Comparison of ENCODE assay signal across 15 mouse cellular contexts in genomic region chr13:94140446-94140845, GRCm38 (mm10).
DNase-seq lines count a peak whose midpoint lies in the region; ATAC-seq and TF ChIP-seq lines count a peak whose summit lies in the region.
"Had no signal": no experiment of that assay in that cellular context is flagged by ENCODE, and none has a peak within 500 bp of the region (broad histone marks: within the 10 kb centered on the region; RNA-seq: fewer than 3 reads in every experiment).

No protein-coding gene starts in this region.

- no peak overlapping the region for H3K9ac ChIP-seq in intestine, embryonic 14.5 days (ENCODE audit: low read length)
- H3K9ac ChIP-seq in intestine, postnatal 0 days (ENCODE audit: low read depth, low read length) = no peak overlapping the region
- no peak overlapping the region for H3K9ac ChIP-seq in intestine, embryonic 15.5 days
- no peak overlapping the region for H3K9ac ChIP-seq in midbrain, embryonic 16.5 days (ENCODE audit: low read depth, low read length)
- H3K9ac ChIP-seq: hindbrain, embryonic 12.5 days; neural tube, embryonic 12.5 days had no signal

- H3K4me1 ChIP-seq in intestine, embryonic 14.5 days (replicated peaks; ENCODE audit: control insufficient read depth, insufficient read depth, low read length) = peaks cover 61% of the 10 kb centered on the region
- H3K4me1 ChIP-seq in intestine, postnatal 0 days (replicated peaks; ENCODE audit: control insufficient read depth, insufficient read depth, low read length) = no peaks in the 10 kb centered on the region
- peaks cover 51% of the 10 kb centered on the region for H3K4me1 ChIP-seq in intestine, embryonic 15.5 days (replicated peaks)
- 0 out of 2 replicates have a peak, but pooled peaks cover 6% of the 10 kb centered on the region for H3K4me1 ChIP-seq in midbrain, embryonic 16.5 days (ENCODE audit: control insufficient read depth, insufficient read depth, low read length)

- H3K4me2 ChIP-seq in intestine, embryonic 14.5 days (ENCODE audit: low read length) = no peak overlapping the region
- H3K4me2 ChIP-seq in intestine, postnatal 0 days (replicated peaks; ENCODE audit: low read depth) = no peak overlapping the region
- H3K4me2 ChIP-seq in intestine, embryonic 15.5 days (replicated peaks) = no peak overlapping the region
- H3K4me2 ChIP-seq in midbrain, embryonic 16.5 days (ENCODE audit: low read length) = no peak overlapping the region
- H3K4me2 ChIP-seq: hindbrain, embryonic 12.5 days; midbrain, embryonic 11.5 days; neural tube, embryonic 12.5 days had no signal

- 55% methylated on average over 4 of the region's 4 CpGs for WGBS in intestine, embryonic 14.5 days
- WGBS in intestine, postnatal 0 days = 65% methylated on average over 4 of the region's 4 CpGs
- WGBS in intestine, embryonic 15.5 days = 59% methylated on average over 4 of the region's 4 CpGs
- WGBS in midbrain, embryonic 16.5 days = 80% methylated on average over 4 of the region's 4 CpGs

- H3K36me3 ChIP-seq in intestine, embryonic 14.5 days (ENCODE audit: control insufficient read depth, insufficient read depth, low read length) = no peaks in the 10 kb centered on the region
- H3K36me3 ChIP-seq in intestine, postnatal 0 days (ENCODE audit: control insufficient read depth, insufficient read depth) = no peaks in the 10 kb centered on the region
- no peaks in the 10 kb centered on the region for H3K36me3 ChIP-seq in intestine, embryonic 15.5 days
- H3K36me3 ChIP-seq in midbrain, embryonic 16.5 days (ENCODE audit: control insufficient read depth, insufficient read depth, low read length) = no peaks in the 10 kb centered on the region
- H3K36me3 ChIP-seq: hindbrain, embryonic 12.5 days; neural tube, embryonic 12.5 days had no signal

- DNase-seq in intestine, embryonic 14.5 days (ENCODE audit: low spot score) = no peak
- peak; percentile 71 for DNase-seq in kidney, postnatal 14 days
- peak; percentile 68 for DNase-seq in yolk sac, embryonic 10.5 days (ENCODE audit: low spot score)
- no peak for DNase-seq in ovary, postnatal 14 days (ENCODE audit: low spot score)
- DNase-seq: adrenal gland, adult 8-10 months; left cerebral cortex, postnatal 4 days; thymus, postnatal 25 days had no signal

- peak overlapping the region; percentile 75; the same call in 1 of the 2 replicates for H3K27ac ChIP-seq in intestine, embryonic 14.5 days (ENCODE audit: low read depth)
- H3K27ac ChIP-seq in intestine, postnatal 0 days (ENCODE audit: low read depth, low read length) = no peak overlapping the region
- peak overlapping the region; percentile 70 for H3K27ac ChIP-seq in intestine, embryonic 15.5 days
- no peak overlapping the region for H3K27ac ChIP-seq in midbrain, embryonic 16.5 days (ENCODE audit: low read length)
- H3K27ac ChIP-seq: neural tube, embryonic 12.5 days had no signal

- no peaks in the 10 kb centered on the region for H3K27me3 ChIP-seq in intestine, embryonic 14.5 days (replicated peaks; ENCODE audit: control insufficient read depth, insufficient read depth, low read length)
- no peaks in the 10 kb centered on the region for H3K27me3 ChIP-seq in intestine, postnatal 0 days (replicated peaks; ENCODE audit: control insufficient read depth, insufficient read depth, low read length)
- no peaks in the 10 kb centered on the region for H3K27me3 ChIP-seq in intestine, embryonic 15.5 days (replicated peaks)
- no peaks in the 10 kb centered on the region for H3K27me3 ChIP-seq in midbrain, embryonic 16.5 days (ENCODE audit: control insufficient read depth, insufficient read depth, low read depth, low read length)
- H3K27me3 ChIP-seq: hindbrain, embryonic 12.5 days had no signal

- no peaks in the 10 kb centered on the region for H3K9me3 ChIP-seq in intestine, embryonic 14.5 days (ENCODE audit: control insufficient read depth, low read length)
- no peaks in the 10 kb centered on the region for H3K9me3 ChIP-seq in intestine, postnatal 0 days (ENCODE audit: control insufficient read depth)
- no peaks in the 10 kb centered on the region for H3K9me3 ChIP-seq in intestine, embryonic 15.5 days
- H3K9me3 ChIP-seq in midbrain, embryonic 16.5 days (replicated peaks; ENCODE audit: control insufficient read depth, low read length, poor library complexity, severe bottlenecking) = no peaks in the 10 kb centered on the region
- H3K9me3 ChIP-seq: hindbrain, embryonic 12.5 days; neural tube, embryonic 12.5 days had no signal

- ATAC-seq in intestine, embryonic 14.5 days (replicated peaks; ENCODE audit: low FRiP score, low TSS enrichment, low read depth) = no peak
- ATAC-seq in intestine, postnatal 0 days = no peak
- ATAC-seq in intestine, embryonic 15.5 days = no peak
- ATAC-seq in midbrain, embryonic 16.5 days = no peak
- ATAC-seq: forebrain, embryonic 16.5 days had no signal

- no peak for TF ChIP-seq CTCF in intestine, postnatal 0 days (IDR thresholded peaks at IDR 0.05; ENCODE audit: low read depth)

- H3K4me3 ChIP-seq in intestine, embryonic 14.5 days (ENCODE audit: low read depth, low read length) = no peak overlapping the region
- no peak overlapping the region for H3K4me3 ChIP-seq in intestine, postnatal 0 days (ENCODE audit: low read depth, low read length)
- H3K4me3 ChIP-seq in intestine, embryonic 15.5 days (replicated peaks) = no peak overlapping the region
- H3K4me3 ChIP-seq in midbrain, embryonic 16.5 days (ENCODE audit: low read depth, low read length) = no peak overlapping the region
- H3K4me3 ChIP-seq: hindbrain, embryonic 12.5 days; layer of hippocampus, adult 2 months; neural tube, embryonic 12.5 days had no signal

Comparison
In these comparisons a context has a peak if more than half of its experiments do, and no peak if none do; other contexts are left out.
1. H3K27ac ChIP-seq: peak in intestine, embryonic 14.5 days (single experiment) and intestine, embryonic 15.5 days (single experiment); none in intestine, postnatal 0 days (single experiment) and midbrain, embryonic 16.5 days (single experiment).
2. DNase-seq: peak in kidney, postnatal 14 days (single experiment) and yolk sac, embryonic 10.5 days (single experiment); none in intestine, embryonic 14.5 days (single experiment) and ovary, postnatal 14 days (single experiment).